In the genomic region with DNA sequence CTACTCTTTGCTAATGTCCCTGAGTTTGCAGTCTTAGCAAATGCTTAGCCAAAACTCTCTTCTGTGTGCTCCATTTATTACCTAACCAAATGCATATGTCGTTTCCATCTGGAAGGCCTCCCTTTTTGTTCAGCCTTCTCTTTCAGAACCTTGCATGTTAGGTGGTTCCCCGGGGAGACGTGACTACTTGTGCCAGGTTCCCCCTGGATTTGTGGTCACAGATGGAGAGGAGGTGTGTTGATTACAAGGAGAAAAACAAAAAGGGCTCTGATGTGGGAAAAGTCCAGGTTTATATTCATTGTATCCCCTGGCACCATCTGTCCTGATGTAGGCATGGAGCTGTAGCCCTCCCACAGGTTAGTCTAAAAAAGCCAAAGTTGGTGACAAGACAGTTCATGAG, we compare ENCODE assay signal across 12 mouse cellular contexts.
DNase-seq lines count a peak whose midpoint lies in the region; ATAC-seq lines count a peak whose summit lies in the region.
"Had no signal": no experiment of that assay in that cellular context is flagged by ENCODE, and none has a peak within 500 bp of the region (broad histone marks: within the 10 kb centered on the region; RNA-seq: fewer than 3 reads in every experiment).

No protein-coding gene starts in this region.

- peak; percentile 30 to 61 for DNase-seq in layer of hippocampus, adult 18-20 months (ENCODE audit: low spot score in 2 of 2)
- no peak for DNase-seq in layer of hippocampus, postnatal 10 days (ENCODE audit: low spot score in 2 of 2)
- DNase-seq in cerebellum, adult 8-10 months, result peak; percentile 59
- peak; percentile 48 for DNase-seq in layer of hippocampus, adult 8-10 months (ENCODE audit: low spot score in 2 of 2)
- peak; percentile 85 for DNase-seq in telencephalon, adult 2 months (ENCODE audit: low read depth, low spot score)
- no peak for DNase-seq in lung, postnatal 36 days
- DNase-seq: adrenal gland, adult 2 months; kidney, postnatal 25 days; lung, adult 2 months; thymus, postnatal 4 days had no signal

- no peak for ATAC-seq in erythroid progenitor cell, adult 5-6 weeks (replicated peaks; ENCODE audit: low FRiP score, poor library complexity, severe bottlenecking)
- ATAC-seq: intestine, embryonic 15.5 days had no signal

Comparison
In these comparisons a context has a peak if more than half of its experiments do, and no peak if none do; other contexts are left out.
1. DNase-seq: peak in layer of hippocampus, adult 18-20 months (2 of 2), cerebellum, adult 8-10 months (single experiment), layer of hippocampus, adult 8-10 months (2 of 2) and telencephalon, adult 2 months (single experiment); none in layer of hippocampus, postnatal 10 days (0 of 2) and lung, postnatal 36 days (single experiment).